Mouse (Mus musculus) c-Kit-negative CD71-positive TER-119-positive erythroid progenitor cells, embryonic 14.5 days (primary cell): ENCODE results near the gene Gabbr2.

ENCODE experiments used
- DNase-seq: peaks from one replicate; pipeline ENCODE4 v3.0.0-alpha.2; 2013; ENCODE audit warnings: low read depth, low spot score

Gene Gabbr2

DNA sequence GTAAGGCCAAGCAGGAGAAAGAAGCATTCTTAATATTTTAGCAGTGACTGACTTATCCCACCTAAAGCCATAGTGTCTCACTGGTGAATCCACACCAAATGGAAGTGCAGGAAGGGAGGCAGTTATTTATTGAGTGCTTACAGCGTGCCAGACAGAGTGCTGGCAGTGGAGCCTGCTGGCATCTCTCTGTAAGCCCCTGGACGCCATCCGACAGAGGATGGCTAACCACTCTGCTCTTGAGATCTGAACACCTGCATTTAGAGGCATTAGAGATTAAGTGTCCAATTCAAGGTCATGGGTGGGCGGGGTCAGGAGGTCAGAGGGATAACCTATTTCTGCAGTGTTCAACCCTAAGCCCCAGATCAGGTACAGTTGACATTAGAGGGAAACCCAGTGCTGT is 2.8 kb downstream of the Gabbr2 start:
- DNase-seq, result no peak

DNA sequence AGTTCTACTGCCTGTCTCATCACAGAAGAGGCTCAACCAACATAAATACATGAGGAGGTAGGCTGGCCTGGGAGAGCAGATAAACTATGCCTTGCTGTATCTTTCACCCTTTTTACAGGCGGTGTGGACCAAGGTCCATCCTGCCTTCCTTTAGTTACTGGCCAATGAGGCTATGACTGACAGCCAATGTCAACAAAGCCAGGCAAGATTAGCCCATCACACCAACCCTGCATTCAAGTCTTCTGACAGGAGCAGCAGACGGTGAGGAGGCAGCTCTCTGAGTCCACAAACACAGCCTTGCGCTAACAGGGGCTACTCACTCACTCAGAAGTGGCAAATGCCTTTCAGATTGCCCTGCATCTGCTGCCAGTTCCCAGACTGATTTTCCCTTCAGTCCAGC is 3.4 kb downstream of the Gabbr2 start:
- DNase-seq, result no peak

DNA sequence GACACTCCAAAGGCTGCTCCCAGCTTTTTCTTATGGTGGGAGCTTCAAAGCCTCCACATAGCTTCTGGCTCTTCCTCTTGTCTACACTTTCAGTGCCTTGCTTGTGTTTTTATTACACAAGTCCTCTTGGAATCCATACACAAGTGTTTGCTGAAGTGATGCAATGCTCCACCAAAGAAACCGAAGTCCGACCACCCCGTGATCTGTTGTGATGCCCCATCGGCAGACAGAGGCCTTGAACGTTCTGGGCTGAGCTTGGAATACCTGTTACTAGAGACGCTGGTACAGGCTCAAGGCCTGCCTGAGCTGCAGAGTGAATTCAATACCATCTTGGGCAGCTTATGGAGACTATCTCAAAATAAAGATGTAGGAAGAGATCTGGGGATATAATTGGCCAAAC is 3.9 kb downstream of the Gabbr2 start:
- no peak for DNase-seq

DNA sequence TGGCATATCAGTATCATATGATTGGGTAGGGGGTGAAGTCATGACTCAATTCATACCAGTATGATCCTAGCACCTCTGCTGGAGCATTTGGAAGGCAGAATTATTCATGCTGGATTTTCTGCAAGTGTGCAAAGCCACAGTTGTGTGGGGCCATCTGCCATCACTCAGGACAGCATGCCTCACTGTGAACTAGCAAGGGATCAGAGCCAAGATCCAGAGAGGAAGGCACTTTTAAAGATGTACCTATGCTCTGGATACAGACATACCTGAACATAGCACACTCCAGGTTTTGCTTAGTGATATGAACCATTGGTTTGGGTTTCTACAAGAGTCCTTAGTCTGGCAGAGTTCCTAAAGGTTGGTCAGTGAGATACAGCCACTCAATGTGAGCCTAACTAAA is 5.6 kb downstream of the Gabbr2 start:
- DNase-seq, result no peak

DNA sequence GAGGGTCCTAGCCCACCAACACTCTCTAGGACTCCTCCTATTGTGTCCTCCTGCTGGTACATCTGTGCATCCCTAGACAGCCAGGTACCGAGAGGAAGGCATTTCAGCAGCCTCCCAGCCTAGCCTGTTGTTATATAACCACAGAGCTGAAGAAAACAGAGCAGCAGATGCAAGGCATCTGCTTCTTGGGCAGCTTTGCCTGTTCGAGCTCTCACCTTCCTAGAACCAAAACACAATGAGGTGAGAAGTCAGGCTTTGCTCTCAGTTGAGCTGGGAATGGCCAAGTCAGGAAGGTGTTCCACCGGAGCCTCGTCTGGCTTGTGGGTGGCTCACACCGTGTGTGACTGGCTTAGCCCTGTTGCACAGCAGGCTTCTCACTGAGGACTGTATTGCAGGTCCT is 8.8 kb downstream of the Gabbr2 start:
- no peak for DNase-seq

DNA sequence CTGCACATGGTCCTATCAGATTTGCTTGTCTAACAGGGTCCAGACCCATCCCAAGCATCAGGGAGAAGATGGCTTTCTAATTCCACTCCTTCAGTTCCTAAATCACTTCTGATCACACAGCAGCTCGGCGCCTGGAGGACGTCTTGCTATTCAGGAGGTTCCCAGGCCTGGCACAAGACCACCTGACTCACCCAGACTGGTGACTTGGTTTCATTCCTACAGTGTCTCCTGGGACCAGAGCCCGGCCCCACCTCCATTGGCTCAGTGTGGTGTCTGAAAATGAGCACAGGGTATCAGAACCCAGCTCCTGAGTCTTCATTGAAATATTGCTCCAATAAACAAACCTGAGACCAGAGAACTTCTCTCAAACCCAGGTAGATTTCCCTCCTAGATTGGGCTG is 9.6 kb downstream of the Gabbr2 start:
- no peak for DNase-seq

DNA sequence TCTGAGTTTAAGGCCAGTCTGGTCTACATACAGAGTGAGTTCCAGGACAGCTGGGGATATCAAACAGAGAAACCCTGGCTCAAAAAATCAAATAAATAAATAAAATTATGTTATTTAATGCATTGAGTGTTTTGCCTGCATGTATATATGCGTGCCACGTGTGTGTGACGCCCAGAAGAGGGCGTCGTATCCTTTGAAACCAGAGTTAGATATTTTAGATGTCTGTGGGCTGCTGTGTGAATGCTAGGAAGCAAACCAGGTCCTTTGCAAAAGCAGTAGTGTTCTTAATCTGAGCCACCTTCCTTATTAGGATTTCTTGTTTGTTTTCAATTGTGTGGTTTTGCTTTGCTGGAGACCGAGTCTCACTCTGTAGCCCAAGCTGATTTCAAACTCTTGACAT is 13.3 kb downstream of the Gabbr2 start:
- no peak for DNase-seq

DNA sequence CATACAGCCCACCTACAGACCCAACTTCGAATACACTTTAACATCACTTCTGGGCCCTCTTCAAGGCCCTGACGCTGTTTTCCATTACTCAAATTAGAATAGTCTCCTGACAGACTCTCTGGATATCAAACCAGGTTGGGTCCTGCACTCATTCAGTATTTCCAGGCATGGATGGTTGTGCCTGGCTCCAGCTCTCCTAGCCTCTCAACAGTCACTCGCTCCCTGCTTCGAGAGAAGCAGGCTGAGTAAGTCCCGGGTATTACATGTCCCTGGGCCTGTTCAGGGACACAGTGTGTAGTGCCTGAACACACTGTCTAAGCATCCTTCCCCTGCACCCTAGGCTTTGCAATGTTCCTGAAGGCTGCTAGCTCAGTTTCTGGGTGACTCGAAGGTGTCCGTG is 14.5 kb downstream of the Gabbr2 start:
- DNase-seq, result no peak

DNA sequence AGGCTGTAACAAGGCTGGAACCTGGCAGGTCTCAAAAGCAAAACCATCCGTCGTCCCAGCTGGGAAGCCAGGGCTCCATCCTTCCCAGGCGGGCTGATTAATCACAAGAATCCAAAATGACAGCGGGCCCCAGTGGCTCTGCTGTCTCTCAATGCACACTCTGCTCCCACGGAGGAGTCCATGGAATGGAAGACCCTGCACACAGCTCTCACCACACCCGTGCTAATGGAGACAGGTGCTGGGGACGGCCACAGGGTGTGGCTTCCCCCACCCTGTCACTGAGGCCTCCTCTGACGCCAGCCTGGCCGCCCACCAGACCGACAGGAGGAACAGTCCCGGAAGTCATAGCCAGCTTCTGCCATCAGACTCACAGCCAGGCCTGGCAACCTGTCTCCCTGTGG is 15.0 kb downstream of the Gabbr2 start:
- no peak for DNase-seq

DNA sequence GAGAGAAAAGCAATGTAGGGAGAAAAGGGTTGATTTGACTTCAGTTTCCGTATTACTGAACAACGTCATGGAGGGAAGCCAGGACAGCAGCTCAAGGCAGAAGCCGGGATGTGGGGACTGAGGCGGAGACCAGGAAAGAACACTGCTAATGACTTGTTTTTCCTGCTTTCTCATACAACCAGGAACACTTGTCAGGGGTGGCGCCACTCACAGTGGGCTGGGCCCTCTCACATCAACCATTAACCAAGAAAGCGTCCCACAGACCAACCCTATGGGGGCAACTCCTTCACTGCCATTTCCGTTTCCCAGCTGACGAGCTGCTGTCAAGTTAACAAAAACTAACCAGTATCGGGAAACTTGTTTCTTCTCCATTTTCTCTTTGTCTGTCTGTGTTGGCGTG is 18.4 kb downstream of the Gabbr2 start:
- DNase-seq, result no peak

DNA sequence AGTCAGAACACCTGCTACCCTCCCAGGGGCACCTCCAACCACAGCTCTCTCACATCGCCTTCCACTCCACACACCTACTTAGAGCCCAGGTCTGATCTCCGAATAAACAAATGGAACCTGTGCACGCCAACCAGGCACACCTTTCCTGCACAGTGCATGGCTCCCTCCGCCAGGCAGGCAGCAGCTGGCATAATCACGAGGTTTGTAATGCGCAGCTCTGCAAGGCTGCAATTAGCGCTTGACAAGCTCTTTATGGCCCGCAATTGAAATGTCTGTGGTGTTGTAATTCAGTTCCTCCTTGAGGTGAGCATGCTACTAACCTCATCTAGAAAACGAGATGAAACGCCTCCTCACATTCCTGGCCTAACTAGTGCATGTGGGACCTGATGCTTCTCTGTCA is 23.7 kb downstream of the Gabbr2 start:
- no peak for DNase-seq

DNA sequence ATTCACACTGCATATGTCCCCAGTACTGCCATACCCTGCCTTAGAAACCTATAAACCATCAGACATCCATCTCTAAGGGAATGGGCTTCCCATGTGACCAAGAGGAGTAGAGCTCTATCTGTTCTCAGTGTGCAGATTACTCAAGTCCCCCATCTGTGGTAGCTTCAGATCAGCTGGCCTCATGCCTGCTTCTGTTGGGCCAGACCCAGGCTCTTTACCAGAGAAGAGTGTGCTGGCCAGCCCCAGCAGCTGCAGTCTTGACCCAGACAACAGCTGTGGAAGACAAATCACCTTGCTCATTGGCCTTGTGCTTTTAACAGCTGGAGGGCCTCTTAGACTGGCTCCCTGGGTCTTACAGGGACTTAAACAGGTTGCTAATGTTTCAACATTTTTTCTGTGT is 25.1 kb downstream of the Gabbr2 start:
- DNase-seq, result no peak

DNA sequence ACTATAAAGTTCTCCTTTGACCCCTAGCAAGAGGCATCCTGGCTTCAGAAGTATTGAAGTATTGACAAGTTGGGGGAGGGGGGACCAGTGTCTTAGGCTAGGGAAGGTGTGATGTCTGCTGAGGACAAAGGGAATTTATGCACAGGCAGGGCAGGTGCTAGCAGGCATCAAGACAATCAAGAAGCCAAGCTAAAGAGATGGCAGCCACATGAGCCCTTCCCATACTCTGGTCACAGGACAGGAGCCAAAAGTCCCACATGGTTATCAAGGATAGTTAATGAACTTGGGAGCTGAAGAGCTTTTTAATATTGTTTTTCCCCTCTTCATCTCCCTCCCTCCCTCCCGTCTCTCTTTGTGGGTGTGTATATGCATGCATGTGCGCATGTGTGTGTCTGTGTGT is 30.3 kb downstream of the Gabbr2 start:
- no peak for DNase-seq

DNA sequence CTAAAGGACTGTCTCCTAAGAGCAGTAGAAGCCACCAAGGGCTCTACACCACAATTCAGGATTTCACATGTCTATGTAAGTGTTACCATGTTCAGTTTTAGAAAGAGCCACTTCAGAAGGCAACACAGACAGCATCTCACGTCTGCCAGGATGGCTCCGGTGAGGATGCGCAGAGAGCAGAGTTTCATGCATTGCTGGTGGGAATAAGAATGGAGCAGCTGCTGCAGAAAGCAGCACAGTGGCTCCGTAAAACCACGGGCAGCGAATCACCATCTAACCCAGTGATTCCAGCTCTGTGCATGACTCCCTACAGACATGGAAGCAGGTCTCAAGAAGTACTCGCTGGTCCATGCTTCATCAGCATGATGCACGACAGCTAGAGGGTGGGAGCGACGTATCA is 31.5 kb downstream of the Gabbr2 start:
- no peak for DNase-seq

DNA sequence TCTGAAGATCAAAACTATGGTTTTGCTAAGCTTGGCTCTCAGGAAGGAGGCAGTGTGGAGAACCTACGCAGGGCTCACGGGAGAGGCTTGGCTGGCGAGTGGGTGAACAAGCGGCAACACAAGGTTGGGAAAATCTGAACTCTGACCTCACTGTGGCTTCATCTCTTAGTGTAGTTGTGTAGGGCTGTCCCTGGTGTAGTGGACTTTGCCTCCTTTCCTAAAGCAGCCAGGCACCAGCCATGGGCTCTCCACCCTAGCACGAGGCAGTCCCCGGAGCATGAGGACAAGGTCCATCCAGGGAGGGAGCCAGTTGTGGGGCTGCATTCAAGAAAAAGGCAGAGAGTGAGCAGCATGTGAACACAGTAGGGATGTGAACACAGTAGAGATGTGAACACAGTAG is 31.9 kb downstream of the Gabbr2 start:
- no peak for DNase-seq

DNA sequence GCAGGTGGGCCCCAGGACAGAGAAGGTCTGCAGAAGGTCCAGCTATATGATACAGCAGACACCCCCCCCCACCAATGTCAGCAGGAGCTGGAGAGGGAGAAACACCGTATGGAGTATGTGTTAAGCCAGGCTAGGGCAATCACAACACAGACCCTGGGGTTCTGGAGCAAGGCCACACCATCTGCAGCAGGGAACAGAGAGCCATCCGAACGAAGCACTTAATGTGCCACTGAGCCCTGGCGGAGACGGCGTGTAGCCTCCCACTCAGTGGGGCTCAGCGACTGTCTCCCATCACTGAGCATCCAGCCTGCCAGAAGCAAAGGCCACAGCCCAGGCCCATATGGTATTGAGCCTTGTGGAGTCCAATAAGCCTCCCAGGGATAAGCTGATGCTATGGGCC is 33.7 kb downstream of the Gabbr2 start:
- DNase-seq, result no peak

DNA sequence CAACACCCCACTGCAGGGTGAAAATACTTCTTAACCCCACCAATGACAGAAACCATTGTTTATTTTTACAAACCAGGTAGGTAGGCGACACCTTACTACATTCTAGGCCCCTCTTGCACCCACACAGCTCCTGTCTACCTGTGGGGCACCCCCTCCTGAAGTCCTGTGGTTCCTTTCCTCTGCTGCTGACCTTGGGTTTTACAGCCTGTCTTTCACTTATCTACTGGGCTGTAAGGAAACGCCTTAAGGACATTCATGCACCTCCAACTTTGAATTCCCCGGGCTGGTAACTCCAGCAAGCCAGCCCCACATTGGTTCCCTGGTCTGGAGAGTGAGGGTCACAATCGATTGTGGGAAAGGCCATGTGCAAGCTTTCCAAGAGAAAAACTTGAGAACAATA is 34.7 kb downstream of the Gabbr2 start:
- no peak for DNase-seq

DNA sequence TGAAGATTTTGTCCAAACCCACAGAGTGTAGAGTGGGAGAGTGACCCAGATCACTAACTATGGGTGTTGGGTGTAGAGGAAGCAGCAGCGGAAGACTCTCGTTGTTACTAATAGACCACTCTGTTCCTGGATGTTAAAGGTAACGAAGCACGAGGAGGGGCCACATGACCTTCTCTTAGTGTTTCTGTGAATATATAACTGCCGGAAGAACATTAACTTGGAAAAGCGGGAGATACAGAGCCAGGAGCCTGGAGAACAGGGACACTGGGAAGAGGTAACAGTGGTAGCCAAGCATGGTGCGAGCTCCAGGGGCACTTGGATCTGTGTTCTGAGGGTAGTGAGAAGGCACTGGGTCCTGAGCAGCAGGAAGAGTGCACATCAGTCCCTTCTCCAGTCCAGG is 38.7 kb downstream of the Gabbr2 start:
- DNase-seq, result no peak

DNA sequence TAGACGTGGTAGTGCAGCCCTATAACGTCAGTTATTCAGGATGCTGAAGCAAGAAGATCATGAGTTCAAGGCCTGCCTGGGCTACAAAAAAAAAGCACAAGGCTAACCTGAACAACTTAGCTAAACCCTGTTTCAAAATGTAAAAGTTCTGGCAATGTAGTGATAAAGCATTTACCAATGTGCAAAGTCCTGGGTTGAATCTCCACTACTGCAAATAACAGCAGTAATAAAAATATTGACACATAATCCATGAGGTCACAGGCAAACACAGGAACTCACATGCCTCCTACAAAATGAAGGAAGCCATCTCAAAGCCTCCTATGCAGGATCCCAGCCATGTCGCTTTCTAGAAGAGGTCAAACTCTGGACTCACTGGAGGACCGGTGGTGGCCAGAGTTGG is 39.1 kb downstream of the Gabbr2 start:
- DNase-seq, result no peak

DNA sequence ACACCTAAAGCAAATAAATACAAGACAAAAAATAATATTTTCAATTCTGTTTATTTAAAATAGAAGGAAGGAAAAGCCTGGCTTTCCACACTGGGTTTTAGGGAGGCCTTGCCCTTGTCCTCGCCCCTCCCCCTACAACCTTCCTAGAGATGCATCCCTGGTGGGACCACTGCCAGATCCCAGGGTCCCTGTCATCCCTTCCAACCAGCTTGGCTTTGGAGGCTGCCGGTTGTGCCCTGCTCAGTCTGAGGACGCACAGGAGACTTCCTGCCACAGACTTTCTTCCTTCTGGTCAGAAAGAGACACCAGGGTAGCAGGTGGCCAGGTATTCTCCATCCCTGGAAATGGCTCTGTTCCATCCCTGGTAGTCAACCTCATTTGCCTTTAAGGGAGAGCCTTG is 57.4 kb downstream of the Gabbr2 start:
- no peak for DNase-seq

DNA sequence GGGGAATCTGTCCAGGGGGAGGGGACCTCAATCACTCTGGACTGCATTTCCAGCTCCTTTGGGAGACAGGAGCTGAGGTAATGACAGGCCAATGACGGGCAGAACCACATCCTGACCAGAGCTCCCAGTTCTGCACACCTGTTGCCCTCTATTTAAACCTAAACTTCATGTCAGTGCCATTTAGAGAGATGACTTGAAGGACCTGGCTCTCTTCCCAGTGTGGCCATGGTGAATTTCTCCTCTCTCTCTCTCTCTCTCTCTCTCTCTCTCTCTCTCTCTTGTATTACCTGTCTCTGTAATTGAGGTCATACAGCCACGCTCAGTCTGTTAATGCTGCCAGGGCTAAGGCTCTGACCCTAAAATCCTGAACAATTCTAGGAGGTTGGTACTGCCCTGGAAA is 58.1 kb downstream of the Gabbr2 start:
- no peak for DNase-seq

DNA sequence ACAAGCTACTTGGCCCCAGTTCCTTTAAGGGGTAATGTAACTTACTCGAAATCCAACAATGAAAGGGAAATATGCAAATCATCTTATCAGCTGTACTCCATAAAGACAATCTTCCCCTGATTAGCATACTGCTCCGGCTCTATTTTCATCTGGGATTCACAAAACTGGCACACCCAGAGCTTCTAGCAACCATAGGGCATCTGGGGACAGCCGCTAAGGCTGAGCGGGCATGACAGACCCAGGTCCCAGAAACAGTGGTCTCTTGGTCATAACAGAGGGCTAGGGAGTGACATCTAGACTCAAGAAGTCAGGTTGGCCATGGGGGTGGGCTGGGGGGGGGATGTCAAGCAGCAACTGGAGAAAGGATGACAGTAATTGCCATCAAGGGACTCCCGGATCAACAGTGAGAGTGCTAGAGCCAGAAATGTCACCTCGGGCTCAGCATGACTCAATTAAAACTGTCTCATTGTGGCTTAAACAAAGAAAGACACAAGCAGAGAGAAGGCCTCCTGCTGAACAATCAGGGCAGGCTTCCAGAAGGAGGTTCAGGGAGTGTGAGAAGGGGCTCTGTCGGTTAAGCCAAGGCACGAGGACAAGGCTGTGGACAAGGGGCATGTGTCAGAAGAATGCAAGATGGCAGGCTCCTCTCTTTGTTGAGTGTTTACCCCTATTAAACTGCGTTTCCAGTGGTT is 59.8 kb downstream of the Gabbr2 start:
- DNase-seq, result no peak

DNA sequence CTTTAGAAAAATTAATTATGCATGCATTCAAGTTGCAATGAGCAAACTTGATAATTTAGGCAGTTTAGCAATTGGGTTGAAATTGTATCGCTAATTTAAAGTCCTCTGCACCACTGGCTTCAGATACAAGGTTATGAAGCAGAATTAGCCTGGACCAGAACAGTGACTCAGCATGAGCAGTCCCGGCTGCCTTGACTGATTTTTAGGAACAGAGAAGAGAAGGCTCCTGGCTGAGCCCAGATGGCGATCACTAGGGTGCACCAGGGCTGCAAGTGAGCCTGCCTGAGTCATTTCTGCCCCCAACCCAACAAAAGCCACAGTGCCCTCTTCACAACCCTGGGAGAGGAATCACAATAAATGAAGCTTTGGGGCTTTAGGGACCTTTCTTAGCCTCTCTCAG is 63.6 kb downstream of the Gabbr2 start:
- DNase-seq, result no peak

DNA sequence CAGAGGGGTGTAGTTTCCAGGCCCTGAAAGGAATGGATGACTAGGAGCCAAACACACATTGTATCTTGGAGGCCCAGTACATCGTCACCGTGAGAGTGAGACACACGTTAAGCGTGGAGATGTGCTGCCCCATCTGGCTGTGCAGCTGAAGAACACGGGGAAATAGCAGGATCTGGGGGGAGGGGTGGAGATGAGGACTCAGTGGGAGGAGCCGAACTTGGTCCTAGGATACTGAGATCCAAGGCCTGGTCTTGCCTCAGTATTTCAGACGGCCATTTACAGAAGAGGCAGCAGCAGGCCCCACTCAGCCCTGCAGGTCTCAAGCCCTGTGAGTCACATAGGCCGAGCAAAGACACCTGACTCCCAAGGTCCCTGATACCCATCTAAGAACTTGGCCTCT is 72.5 kb downstream of the Gabbr2 start:
- no peak for DNase-seq
